Mouse (Mus musculus) gastrocnemius, postnatal 10 days (tissue): ENCODE results near the gene Errfi1. TPM values are rescaled to one million over a fixed set of nuclear protein-coding genes. Genes with fewer than 3 reads are reported as not detected.

ENCODE experiments used
- DNase-seq: peaks from one replicate; pipeline ENCODE4 v3.0.0; 2021; ENCODE audit warnings: mixed read lengths
- long read RNA-seq, 2 experiments: library from polyadenylated mRNA; stranded (forward); transcript quantifications; one replicate each; pipeline ENCODE4 v2.0.0; 2021
- total RNA-seq, 2 experiments: library from RNA; stranded (reverse); gene quantifications; 2 replicates each; pipeline ENCODE4 v1.2.3; 2021

Gene Errfi1
- total RNA-seq: 10 to 100 TPM; 17.4 to 23.6 TPM
- long read RNA-seq, experiment 1, transcript Errfi1-201 (4 exons, 3,043 nt): major isoform, 71 of 84 reads
- long read RNA-seq, experiment 1, partial matches to known transcripts: 3 of 84 reads
- long read RNA-seq, experiment 1, other reads (novel, unspliced or antisense): 8 of 84 reads
- long read RNA-seq, experiment 2, transcript Errfi1-201 (4 exons, 3,043 nt): major isoform, 77 of 91 reads
- long read RNA-seq, experiment 2, partial matches to known transcripts: 3 of 91 reads
- long read RNA-seq, experiment 2, other reads (novel, unspliced or antisense): 10 of 91 reads

DNA sequence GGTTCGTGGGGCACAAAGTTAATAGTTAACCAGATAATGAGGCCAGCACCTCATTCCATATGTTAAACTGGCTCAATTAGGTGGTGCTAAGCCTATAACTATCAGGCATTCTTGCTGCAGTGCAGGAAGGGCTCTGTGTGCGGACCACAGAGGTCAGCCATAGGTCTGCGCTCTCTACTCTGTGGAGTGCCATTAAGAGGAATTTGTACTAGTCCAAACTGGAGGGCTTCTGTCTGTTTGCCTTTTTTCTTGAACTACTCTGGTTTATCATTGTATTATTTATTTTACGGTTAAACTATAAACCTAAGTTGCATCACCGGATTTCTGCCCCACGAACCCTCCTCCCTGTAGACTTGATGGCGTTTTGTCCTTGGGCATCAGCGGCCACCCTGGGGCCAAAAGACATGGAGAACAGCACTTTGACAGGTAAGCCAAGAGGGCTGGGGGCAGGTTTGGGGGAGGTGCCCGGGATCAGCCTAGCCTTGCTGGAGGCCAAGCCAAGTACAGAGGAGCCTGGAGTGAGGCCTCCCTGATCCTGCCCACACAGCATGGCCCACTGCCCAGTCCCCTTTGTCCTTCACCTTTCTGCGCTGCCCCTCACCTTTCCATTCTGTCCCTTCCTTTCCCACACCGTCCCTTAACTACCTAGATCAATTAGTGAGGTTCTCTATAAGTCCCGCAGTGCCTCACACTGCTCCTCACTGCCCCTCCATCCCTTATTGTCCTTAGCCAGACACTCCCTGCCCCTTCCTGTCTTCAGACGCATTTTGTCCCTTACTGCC is at the start of gene Errfi1:
Errfi1 (plus strand) TSS at position 240 of the 782 bp plus-strand sequence.
- no peak for DNase-seq

GRCm38 (mm10) chr4:150804204-150804603 is 49.5 kb upstream of the Errfi1 start:
- DNase-seq: no peak

GRCm38 (mm10) chr4:150807727-150808470 is 45.8 kb upstream of the Errfi1 start:
- DNase-seq: no peak

DNA sequence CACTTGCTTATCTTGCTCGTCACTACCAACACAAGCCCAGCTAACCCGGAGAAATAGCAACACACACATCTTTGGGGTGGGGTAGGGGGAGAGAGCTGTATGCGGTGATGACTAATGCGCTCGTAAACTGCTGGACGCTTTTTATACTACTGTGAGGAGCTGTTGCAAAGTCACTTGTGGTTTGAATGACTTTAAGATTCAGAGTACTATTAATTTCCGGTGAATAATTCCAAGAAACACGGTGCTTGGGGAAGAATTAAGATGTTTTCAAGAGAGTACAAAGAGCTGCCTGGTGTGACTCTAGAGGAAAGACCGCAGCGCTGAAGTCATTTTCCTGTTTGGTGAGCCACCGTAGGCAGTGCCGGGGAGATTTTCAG is 45.3 kb upstream of the Errfi1 start:
- DNase-seq: no peak

DNA sequence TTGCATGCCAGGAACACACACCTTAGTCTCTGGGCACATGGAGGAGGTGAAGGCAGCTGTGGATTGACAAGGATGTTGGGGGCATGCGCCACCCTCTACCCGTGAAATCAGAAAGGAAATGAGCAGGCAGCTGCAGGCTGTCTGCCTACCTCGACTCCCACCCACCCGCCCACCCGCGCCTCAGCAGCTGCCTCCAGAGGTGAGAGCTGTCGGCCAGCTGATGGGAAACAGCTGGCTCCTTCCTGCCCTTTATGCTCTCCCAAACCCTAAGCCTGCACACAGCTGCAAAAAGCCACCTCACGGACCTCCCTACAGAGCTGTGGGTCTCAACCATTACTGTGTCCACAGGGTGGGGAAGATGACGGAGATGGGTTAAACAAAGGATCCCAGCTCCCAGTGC is 44.4 kb upstream of the Errfi1 start:
- no peak for DNase-seq

GRCm38 (mm10) chr4:150815144-150815543 is 38.6 kb upstream of the Errfi1 start:
- DNase-seq: no peak

- no peak for DNase-seq
Observed at GRCm38 (mm10) chr4:150816414-150816951, 37.2 kb upstream of the Errfi1 start.

DNA sequence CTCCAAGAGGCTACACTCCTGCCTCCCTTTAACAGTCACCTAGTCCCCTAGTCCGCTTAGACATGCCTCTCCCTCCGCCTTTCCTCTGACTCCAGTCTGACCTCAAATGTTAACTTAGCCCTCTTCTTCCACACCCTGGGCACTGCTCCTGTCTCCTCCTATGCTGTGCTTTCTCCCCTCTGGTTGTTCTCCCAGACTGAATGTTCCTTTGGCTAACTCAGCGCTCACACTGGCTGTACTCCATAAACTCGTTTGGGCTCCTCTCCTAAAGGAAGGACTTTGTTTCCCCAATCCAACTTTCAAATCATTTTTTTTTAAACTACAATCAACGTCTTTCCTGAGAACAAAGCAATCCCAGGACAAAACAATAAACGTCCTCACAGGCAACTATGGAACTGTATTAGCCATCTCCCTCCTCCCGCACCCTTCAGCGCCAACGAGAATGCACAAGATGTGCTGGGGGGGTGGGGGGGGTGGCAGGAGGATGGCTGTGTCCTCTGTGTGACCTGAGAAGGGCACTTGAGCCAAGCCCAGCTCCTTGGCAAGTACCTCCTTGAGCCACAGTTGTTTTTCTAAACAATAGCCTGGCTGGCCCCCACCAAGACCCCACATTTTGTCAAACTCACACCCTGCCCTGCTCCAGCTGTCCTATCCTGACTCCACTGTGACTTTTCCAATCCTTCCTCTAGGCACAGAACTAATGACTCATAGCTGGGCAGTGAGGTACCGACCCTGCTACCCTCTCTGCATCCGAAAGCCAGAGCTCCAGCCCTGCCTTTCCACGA is 34.4 kb upstream of the Errfi1 start:
- no peak for DNase-seq

DNA sequence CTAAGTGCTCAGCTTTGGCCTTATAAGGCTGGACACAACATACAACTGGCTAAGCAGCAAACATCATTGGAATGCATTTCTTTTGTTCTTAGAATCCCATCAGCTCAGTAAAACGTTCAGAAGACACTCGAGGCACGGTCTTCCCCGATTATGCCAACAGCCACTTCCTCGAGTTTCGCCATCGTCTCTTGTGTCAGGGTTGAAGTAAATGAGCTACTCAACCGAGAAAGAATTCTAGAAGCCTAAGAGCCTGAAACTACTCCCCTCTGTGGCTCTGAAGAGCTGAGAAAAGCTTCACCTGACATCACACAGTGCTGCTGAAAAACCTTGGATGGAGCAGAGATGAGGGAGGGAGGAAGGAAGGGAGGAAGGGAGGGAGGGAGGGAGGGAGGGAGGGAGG is 32.3 kb upstream of the Errfi1 start:
- no peak for DNase-seq

DNA sequence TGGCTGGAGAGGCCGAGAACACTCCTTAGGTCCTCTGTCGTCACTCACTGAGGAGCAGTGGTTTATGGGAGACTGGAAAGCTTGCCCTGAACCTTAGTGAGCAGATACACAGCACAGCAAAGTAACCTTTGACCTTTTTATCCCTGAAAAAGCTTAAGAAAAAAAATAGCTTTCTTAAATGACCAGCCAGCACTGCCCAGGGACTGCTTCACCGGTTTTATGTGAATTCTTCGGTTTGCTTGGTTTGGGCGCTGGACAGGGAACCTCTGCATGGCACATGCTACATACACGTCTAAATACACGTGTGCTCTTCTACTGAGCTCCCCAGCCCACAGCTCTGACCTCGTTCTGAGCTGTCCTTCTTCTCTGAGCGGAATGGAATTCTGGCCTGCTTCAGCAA is 31.1 kb upstream of the Errfi1 start:
- DNase-seq: no peak

- no peak for DNase-seq
Observed at GRCm38 (mm10) chr4:150823614-150824480, 29.9 kb upstream of the Errfi1 start.

- DNase-seq: no peak
Observed at GRCm38 (mm10) chr4:150824877-150825276, 28.8 kb upstream of the Errfi1 start.

DNA sequence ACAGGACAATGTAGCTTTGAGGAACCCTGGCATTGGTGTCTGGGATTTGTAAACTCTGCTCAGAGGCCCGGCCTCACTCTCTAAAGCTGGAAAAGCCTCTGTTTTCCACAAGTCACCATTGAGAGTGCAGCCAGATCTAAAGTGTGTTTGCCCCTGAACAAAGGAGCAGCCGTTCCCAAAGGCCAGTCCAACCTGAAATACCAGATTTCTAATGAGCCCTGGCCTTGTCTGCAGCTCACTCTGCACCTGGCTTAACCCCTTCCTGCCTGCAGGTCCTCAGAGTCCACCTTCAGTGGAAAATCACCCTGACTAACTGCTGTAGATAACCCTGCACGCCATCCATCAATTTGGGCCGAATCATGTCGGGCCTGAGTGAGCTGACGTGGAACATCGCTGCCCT is 28.2 kb upstream of the Errfi1 start:
- DNase-seq: no peak

DNA sequence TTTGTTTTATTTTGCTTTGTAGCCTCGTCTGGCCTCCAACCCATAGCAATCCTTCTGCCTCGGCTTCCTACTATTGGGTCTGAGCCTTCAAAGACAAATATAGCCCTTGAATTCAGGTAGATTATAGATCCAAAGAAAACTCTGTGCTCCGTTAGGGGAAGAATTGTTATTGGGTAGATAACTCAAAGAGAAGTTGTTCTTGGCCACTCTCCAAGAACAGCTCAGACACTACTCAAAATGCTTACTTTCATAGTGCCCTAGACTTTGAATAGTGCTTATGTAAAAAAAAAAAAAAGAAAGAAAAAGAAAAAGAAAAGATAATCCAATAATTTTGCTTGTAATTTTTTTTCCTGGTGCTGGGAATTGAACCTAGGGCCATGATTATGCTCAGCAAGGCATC is 22.4 kb upstream of the Errfi1 start:
- no peak for DNase-seq

DNA sequence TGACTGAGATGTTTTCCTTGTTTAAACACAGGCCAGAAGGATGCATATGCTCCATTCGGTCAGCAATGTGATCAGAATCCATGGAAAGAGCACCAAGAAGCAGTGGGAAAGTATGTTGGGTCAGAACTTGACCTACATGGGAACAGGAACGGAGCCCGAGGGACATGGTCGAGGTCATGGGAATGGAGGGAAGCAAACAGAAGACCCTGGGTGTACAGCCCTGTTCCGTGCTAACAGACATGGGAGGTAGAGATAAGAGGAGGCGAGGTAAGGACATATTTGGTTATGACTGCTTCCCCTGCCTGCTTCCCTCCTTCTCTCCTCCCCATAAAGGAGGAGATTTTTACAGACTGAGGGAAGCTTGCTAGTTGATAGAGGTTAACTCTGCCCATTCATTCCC is 21.8 kb upstream of the Errfi1 start:
- no peak for DNase-seq

DNA sequence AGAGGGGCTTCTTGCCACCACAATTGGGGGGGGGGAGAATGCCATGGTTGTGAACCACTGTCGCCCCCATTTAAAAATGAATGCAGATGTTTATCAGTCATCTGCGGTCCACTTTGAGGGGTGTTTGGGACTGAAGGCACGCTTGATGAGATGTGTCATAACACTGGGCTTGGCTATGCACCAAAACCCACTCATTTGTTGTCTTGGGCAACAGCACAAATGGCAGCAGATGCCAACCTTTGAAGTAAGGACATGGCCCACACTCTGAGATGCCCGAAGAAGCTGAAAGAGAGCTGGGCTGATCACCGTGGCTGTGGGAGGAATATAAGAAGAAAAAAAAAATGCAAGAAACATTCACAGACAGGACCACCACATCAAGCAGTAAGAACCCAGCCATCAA is 18.6 kb upstream of the Errfi1 start:
- no peak for DNase-seq

GRCm38 (mm10) chr4:150836258-150836657 is 17.5 kb upstream of the Errfi1 start:
- DNase-seq: no peak

DNA sequence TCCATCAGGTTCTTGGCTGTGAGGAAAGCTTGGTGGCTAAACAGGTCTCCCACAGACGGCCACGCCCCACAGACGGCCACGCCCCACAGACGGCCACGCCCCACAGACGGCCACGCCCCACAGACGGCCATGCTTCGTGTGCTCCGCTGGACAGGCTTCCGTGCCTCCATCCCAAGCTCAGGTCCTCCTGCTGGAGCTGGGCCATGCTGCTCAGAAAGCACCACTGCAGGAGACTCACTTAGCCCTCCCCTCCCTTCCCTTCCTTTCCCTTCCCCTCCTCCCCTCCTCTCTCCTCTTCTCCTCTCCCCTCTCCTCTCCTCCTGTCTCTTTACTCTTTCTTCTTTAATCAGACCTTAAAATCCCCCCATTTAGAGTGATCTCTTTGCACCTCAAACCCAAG is 16.8 kb upstream of the Errfi1 start:
- no peak for DNase-seq

DNA sequence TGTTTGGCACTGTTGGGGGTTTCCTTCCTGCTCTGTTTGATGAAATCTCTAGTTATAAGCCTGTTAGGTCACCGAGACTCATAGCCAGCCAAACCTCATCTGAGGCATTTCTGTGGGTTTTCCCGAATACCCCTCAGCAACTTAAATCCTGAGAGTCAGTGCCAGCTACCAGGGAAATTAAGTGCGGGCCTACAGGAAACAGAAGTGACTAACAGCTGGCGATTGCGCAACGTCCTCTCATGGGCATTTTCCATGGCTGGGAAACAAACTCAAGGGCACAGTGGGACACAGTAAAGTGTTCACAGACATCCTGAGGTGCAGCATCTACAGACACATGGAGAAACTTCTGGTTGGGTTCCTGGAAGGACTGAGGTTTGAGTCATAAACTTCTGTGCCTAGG is 16.3 kb upstream of the Errfi1 start:
- no peak for DNase-seq

GRCm38 (mm10) chr4:150842045-150842444 is 11.7 kb upstream of the Errfi1 start:
- DNase-seq: no peak

DNA sequence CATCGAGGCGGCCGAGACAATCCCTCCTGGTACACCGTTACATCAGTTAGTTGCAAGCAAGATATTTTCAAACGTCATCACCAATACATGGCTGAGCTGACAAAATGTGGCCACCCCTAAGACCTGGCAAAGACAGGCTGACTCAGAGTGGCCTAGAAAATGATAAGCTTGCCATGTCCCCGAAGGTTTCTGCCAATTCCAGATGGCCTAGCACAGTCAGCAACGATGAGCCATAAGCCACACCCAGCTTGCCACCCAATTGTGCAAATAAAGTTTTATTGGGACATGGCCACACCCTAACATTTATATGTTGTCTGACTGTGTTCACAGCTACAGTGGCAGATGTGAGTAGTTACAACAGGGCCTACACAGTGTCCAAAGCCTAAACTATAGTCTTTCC is 10.5 kb upstream of the Errfi1 start:
- no peak for DNase-seq
